Mouse (Mus musculus): ENCODE measurements around the gene Zfp1. TPM values are rescaled to one million over a fixed set of nuclear protein-coding genes. Genes with fewer than 3 reads are reported as not detected.

Zfp1 gene
- 15.9 and 17.2 TPM in 2 replicates for polyA plus RNA-seq (2015; fragmentation: Nextera tagmentation; extraction: Ambion mirVana)

GRCm38 (mm10) chr8:111643264-111644141 is at the start of gene Zfp1:
Gene Zfp1, plus strand, starts transcription at chr8:111643401.
- H3K27me3 ChIP-seq (ENCODE audit: insufficient read depth, low read length): no peaks in the 10 kb centered on the region
- DNase-seq (ENCODE audit: low spot score) (peak; percentile 99), ATAC-seq (replicated peaks; ENCODE audit: low FRiP score, low read depth) (peak; percentile 97)
- no peaks in the 10 kb centered on the region; the same call in 1 of the 2 replicates for H3K4me1 ChIP-seq (replicated peaks; ENCODE audit: insufficient read depth, low read length)
- H3K4me3 ChIP-seq (replicated peaks; ENCODE audit: low read depth, low read length): peak within 1 kb of the TSS; percentile 75
- H3K9ac ChIP-seq (ENCODE audit: low read depth, low read length): peak within 1 kb of the TSS; percentile 93
- peak within 1 kb of the TSS; percentile 98 for H3K27ac ChIP-seq
- peak within 1 kb of the TSS; percentile 56 for H3K4me2 ChIP-seq (ENCODE audit: low read length)
- H3K9me3 ChIP-seq (replicated peaks; ENCODE audit: low read length): no peaks in the 10 kb centered on the region
- H3K36me3 ChIP-seq (ENCODE audit: insufficient read depth, low read length): no peaks in the 10 kb centered on the region
- TF ChIP-seq CTCF (IDR thresholded peaks at IDR 0.05; ENCODE audit: low read depth): 0 out of 2 replicates have a peak, but pooled peaks have one; percentile 24
- WGBS: under 1% methylated on average over 75 of the region's 75 CpGs

- peaks cover 28% of the 10 kb centered on the region for H3K4me1 ChIP-seq (replicated peaks; ENCODE audit: insufficient read depth, low read length)
- no peak for TF ChIP-seq CTCF (IDR thresholded peaks at IDR 0.05; ENCODE audit: low read depth)
Observed at GRCm38 (mm10) chr8:111594044-111594840, 49.0 kb upstream of the Zfp1 start.

GRCm38 (mm10) chr8:111594951-111595350 is 48.2 kb upstream of the Zfp1 start:
- Histone ChIP-seq H3K27ac (no peak overlapping the region), H3K4me3 (replicated peaks; ENCODE audit: low read depth, low read length) (no peak overlapping the region), H3K27me3 (ENCODE audit: insufficient read depth, low read length) (no peaks in the 10 kb centered on the region), H3K4me1 (replicated peaks; ENCODE audit: insufficient read depth, low read length) (peaks cover 28% of the 10 kb centered on the region), H3K4me2 (ENCODE audit: low read length) (no peak overlapping the region), H3K9me3 (replicated peaks; ENCODE audit: low read length) (no peaks in the 10 kb centered on the region), H3K36me3 (ENCODE audit: insufficient read depth, low read length) (no peaks in the 10 kb centered on the region), H3K9ac (ENCODE audit: low read depth, low read length) (no peak overlapping the region)
- WGBS: 86% methylated on average over 2 of the region's 2 CpGs
- no peak for TF ChIP-seq CTCF (IDR thresholded peaks at IDR 0.05; ENCODE audit: low read depth)
- ATAC-seq (replicated peaks; ENCODE audit: low FRiP score, low read depth) (no peak), DNase-seq (ENCODE audit: low spot score) (no peak)

More at GRCm38 (mm10) chr8:111594044-111594840, 49.0 kb upstream of the Zfp1 start:
- Histone ChIP-seq H3K4me3 (replicated peaks; ENCODE audit: low read depth, low read length) (no peak overlapping the region), H3K27ac (no peak overlapping the region), H3K9me3 (replicated peaks; ENCODE audit: low read length) (no peaks in the 10 kb centered on the region), H3K27me3 (ENCODE audit: insufficient read depth, low read length) (no peaks in the 10 kb centered on the region), H3K36me3 (ENCODE audit: insufficient read depth, low read length) (no peaks in the 10 kb centered on the region), H3K9ac (ENCODE audit: low read depth, low read length) (no peak overlapping the region), H3K4me2 (ENCODE audit: low read length) (no peak overlapping the region)
- 66% methylated on average over 3 of the region's 3 CpGs for WGBS
- DNase-seq (ENCODE audit: low spot score): no peak
- no peak for ATAC-seq (replicated peaks; ENCODE audit: low FRiP score, low read depth)

GRCm38 (mm10) chr8:111595712-111596484 is 47.3 kb upstream of the Zfp1 start:
- WGBS: 76% methylated on average over 15 of the region's 15 CpGs
- Histone ChIP-seq H3K4me2 (ENCODE audit: low read length) (no peak overlapping the region), H3K27me3 (ENCODE audit: insufficient read depth, low read length) (no peaks in the 10 kb centered on the region), H3K9ac (ENCODE audit: low read depth, low read length) (no peak overlapping the region), H3K9me3 (replicated peaks; ENCODE audit: low read length) (no peaks in the 10 kb centered on the region), H3K36me3 (ENCODE audit: insufficient read depth, low read length) (no peaks in the 10 kb centered on the region), H3K4me1 (replicated peaks; ENCODE audit: insufficient read depth, low read length) (peaks cover 28% of the 10 kb centered on the region), H3K27ac (peak overlapping the region; percentile 78; the same call in 1 of the 2 replicates), H3K4me3 (replicated peaks; ENCODE audit: low read depth, low read length) (no peak overlapping the region)
- TF ChIP-seq CTCF (IDR thresholded peaks at IDR 0.05; ENCODE audit: low read depth): no peak
- DNase-seq (ENCODE audit: low spot score): peak; percentile 58
- ATAC-seq (replicated peaks; ENCODE audit: low FRiP score, low read depth): peak; percentile 43; the same call in 1 of the 2 replicates

GRCm38 (mm10) chr8:111596485-111596821 is 46.7 kb upstream of the Zfp1 start:
- H3K9ac ChIP-seq (ENCODE audit: low read depth, low read length): no peak overlapping the region
- peaks cover 28% of the 10 kb centered on the region for H3K4me1 ChIP-seq (replicated peaks; ENCODE audit: insufficient read depth, low read length)

More at GRCm38 (mm10) chr8:111596485-111596821, 46.7 kb upstream of the Zfp1 start:
- WGBS: 48% methylated on average over 3 of the region's 3 CpGs
- DNase-seq (ENCODE audit: low spot score) (no peak), ATAC-seq (replicated peaks; ENCODE audit: low FRiP score, low read depth) (no peak)
- Histone ChIP-seq H3K4me2 (ENCODE audit: low read length) (no peak overlapping the region), H3K27ac (peak overlapping the region; percentile 78), H3K36me3 (ENCODE audit: insufficient read depth, low read length) (no peaks in the 10 kb centered on the region), H3K27me3 (ENCODE audit: insufficient read depth, low read length) (no peaks in the 10 kb centered on the region), H3K9me3 (replicated peaks; ENCODE audit: low read length) (no peaks in the 10 kb centered on the region), H3K4me3 (replicated peaks; ENCODE audit: low read depth, low read length) (no peak overlapping the region)
- no peak for TF ChIP-seq CTCF (IDR thresholded peaks at IDR 0.05; ENCODE audit: low read depth)
